Mouse (Mus musculus) liver, embryonic 14.5 days (tissue): Measurements from ENCODE around the gene Tmem229b.

Experiments
- CTCF ChIP-seq: IDR thresholded peaks from 2 replicates; pipeline ENCODE4 v1.5.1; 2016; ENCODE audit warnings: antibody characterized with exemption, low read depth, control low read depth
- EP300 ChIP-seq: IDR thresholded peaks from 2 replicates; pipeline ENCODE4 v1.6.1; 2016; ENCODE audit warnings: antibody characterized with exemption, low read depth

DNA sequence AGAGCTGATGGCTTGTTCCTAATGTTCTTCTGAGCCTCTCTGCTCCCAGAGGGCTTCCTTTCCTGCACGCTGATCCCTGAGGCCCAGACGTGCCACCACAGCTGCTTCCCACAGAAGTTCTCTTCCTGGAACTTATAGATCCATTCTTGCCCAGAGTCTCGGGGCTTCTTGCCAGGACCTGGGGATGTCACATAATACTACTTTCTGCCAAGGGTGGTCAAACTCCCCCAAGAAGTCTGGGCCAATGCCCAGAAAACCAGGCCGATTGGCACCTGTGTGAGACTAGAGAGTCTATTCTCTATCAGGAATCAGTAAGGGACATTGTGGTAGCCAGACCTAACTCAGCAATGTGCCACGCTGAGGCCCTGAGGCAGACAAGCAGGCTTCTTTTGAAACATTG lies 80.1 kb downstream of the Tmem229b start:
- no peak for TF ChIP-seq CTCF
- TF ChIP-seq EP300, result no peak
